Mouse (Mus musculus): ENCODE measurements around the gene Oscar.

GRCm38 (mm10) chr7:3609082-3609481 lies 6.9 kb downstream of the Oscar start:
- TF ChIP-seq GATA1 (IDR thresholded peaks at IDR 0.05; ENCODE audit: borderline replicate concordance, low read length) (no peak), FLI1 (IDR thresholded peaks at IDR 0.05; ENCODE audit: low read length) (no peak)
